Mouse (Mus musculus): ENCODE results near the gene Gas6.

The Gas6 gene

GRCm38 (mm10) chr8:13493858-13494631 is at the start of gene Gas6:
Gene Gas6, minus strand, starts transcription at chr8:13494490.
- peak in 1 of 2 experiments; percentile 66 for DNase-seq (ENCODE audit: low spot score in 2 of 2)

DNA sequence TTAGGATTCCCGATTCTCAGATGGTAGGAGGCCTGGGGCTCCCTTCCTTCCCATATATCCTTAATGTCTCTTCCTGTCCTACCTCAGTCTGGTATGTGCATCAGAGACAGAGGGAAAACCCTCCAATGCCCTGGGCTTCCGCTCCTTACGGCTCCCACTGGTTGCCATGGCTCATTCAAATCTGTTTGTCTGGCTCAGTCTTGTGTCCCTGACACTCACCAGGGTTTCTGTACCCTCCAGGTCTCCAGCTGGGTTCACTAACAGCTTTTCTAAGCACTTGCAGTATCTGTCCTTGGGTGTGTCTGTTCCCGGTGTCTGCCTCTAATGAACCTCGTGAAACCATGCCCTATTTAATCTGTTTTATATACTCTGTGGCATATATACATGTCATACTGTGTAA is 47.2 kb upstream of the Gas6 start:
- no peak for DNase-seq (ENCODE audit: low spot score in 2 of 2)

DNA sequence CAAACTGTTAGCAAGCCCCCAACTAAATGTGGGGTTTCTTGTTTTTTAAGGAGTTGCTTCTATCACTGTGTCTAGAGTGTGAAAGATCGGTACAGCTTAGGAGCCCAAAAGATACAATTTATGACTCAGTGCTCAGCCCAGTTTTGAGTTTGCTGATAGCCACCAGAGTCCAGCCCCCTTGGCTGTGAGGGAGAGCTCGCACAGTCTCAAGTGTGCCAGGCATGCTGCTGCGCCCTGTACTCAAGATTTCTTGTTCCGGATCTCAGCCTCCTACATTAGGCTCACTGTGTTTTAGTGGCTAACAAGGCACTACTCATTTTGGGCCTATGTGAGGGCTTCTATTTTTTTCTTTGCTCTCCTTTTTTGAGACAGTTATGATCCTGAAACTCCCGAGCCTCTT is 45.8 kb upstream of the Gas6 start:
- no peak for DNase-seq (ENCODE audit: low spot score in 2 of 2)

DNA sequence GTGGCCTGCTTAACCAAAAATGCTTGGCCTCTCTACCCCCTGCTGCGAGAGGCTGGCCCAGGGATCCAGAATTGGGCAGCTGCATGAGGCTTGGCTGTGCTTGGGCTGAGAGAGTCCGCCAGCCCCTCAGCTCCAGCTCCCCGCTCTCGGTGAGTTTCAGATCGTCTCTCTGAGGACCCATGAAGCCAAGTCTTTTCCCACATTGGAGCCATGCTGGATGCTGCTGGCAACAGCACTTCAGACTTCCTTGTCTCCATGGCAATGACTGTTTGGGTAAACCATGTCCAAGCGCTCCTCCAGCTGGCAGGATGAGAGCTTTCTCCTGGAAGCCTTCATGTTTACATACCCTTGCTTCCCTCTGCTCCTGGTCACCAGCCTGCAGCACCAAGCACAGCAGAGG is 44.5 kb upstream of the Gas6 start:
- DNase-seq (ENCODE audit: low spot score in 2 of 2), result no peak

DNA sequence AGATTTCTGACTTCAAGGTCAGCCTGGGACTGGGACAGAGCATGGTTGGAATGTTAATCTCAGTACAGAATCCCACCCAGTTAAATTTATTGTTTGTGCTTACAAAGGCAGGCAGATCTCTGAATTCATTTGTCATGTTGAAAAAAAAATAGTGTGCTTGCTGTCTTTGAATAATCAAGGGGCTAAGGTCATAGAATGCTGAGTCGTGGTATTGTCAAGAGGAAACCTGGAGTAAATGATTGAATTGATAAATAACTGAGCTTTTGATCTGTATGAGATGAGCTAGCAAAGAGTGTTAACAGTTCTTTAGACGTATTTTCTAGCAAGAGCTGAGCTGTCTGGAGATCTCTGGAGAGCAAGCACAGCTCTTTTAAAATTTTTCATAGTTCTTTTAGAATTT is 42.8 kb upstream of the Gas6 start:
- no peak for DNase-seq (ENCODE audit: low spot score in 2 of 2)

DNA sequence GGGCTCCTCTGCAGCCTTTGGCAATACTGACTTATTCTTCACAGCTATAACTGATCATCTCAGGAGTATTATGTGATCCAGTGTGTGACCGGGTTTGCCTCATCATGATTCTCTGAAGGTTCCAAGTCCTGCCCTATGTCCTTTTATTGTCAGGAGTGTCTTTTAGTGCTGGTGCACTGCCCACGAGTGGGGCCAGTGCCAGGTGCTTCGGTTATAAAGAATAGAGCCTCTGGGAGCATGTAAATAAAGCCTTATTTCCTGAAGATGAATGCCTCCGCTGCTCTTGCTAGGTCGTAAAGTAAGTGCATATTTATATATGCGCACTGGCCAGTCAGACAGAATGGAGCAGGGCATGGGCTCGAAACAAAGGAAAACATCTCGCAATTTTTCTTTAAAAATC is 38.8 kb upstream of the Gas6 start:
- no peak for DNase-seq (ENCODE audit: low spot score in 2 of 2)

- no peak for DNase-seq (ENCODE audit: low spot score in 2 of 2)
Observed at GRCm38 (mm10) chr8:13531602-13532171, 37.4 kb upstream of the Gas6 start.

GRCm38 (mm10) chr8:13530941-13531340 is 36.7 kb upstream of the Gas6 start:
- DNase-seq (ENCODE audit: low spot score in 2 of 2), result peak; percentile 66 to 73

GRCm38 (mm10) chr8:13530401-13530800 is 36.1 kb upstream of the Gas6 start:
- no peak for DNase-seq (ENCODE audit: low spot score in 2 of 2)

GRCm38 (mm10) chr8:13529891-13530316 is 35.6 kb upstream of the Gas6 start:
- DNase-seq (ENCODE audit: low spot score in 2 of 2), result no peak

DNA sequence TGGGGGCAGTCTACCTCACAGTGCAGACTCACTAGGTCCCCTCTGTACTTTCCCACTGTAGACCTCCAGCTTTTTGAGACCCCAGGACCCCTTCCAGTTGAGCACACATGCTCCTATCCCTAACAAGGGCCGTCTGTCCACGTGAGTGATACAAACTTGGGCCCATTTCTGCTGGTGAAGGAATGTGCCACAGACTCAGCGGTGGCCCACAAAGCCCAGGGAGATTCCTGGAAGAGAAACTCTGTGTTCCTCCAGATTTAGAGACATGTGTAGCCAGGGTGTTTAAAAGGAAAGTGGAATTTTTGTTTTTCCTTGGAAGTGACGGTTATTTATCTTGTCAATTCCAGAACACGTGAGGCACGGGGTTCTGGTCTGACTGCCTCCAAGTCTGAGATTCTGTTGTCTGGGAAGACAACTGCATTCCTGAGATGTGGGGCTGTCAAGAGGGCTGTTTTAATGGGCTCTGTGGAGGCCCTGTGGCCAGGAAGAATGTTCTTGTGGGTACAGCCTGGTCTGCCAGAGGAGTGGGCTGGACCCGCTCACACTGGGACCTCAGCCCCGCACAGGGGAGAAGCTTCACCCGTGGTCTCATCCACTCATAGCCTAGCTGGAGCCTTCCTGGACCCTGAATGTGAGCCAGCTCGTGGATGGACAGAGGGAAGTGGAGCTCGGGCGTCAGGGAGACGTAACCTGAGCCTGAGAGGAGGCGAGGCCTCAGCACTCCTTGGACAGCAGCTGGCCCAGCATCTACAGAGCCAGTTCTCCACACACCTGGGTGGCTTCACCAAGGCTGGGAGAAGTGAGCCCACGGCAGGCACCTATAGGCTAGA is 34.9 kb upstream of the Gas6 start:
- DNase-seq (ENCODE audit: low spot score in 2 of 2), result no peak

DNA sequence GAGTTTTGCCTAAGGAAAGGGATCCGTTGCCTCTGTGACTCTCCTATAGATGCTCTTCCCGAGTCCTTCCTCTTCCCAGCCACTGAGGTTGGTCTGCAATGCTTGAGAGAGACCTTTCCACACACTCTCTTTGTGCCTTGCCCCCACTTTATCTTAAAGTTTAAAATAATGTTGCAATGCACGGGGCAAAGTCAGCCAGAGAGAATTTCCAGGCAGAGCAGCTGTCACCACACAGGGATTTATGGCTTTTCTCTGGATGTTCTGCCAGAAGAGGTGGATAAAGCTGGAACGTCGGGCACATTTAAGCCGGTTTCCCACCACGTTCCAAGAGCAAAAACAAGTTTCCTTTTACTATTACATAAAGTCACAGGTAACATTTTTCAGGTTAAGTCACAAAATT is 27.1 kb upstream of the Gas6 start:
- no peak for DNase-seq (ENCODE audit: low spot score in 2 of 2)

DNA sequence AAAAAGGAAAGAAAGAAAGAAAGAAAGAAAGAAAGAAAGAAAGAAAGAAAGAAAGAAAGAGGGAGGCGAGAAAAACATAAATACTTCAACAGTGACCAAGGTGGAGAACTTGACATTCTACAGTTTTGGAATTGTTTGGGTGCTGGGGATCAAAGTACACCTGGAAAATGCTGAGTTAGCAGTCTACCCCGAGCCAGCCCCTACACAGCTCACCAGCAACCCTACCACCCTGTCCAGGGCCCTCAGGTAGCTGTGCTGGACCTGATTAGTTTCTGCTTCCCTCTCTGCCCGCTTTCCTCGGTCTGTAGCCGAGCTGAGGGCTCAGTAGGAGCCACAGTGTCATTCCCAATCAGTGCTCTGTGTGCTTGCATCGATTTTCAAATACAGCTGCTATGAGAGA is 26.1 kb upstream of the Gas6 start:
- no peak for DNase-seq (ENCODE audit: low spot score in 2 of 2)

GRCm38 (mm10) chr8:13519503-13519902 is 25.2 kb upstream of the Gas6 start:
- DNase-seq (ENCODE audit: low spot score in 2 of 2), result no peak

- no peak for DNase-seq (ENCODE audit: low spot score in 2 of 2)
Observed at GRCm38 (mm10) chr8:13517284-13517781, 23.0 kb upstream of the Gas6 start.

DNA sequence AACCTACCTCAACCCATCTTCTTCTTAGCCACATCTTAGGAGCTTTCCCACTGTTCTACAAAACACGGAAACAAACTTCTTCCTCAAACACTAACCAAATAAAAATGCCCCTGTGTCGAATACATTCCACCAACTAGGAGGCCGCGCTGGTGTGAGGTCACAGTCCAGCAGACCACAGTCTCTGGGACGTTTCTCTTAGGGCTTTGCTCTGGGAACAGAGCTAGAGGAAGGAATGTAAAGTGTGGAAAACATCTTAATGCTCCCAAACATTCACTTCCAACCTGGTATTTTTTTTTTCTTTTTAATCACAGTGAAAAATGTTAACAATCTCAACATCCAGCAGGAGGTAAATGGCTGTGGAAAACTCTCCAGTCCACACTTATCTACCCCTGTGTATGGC is 22.4 kb upstream of the Gas6 start:
- no peak for DNase-seq (ENCODE audit: low spot score in 2 of 2)

DNA sequence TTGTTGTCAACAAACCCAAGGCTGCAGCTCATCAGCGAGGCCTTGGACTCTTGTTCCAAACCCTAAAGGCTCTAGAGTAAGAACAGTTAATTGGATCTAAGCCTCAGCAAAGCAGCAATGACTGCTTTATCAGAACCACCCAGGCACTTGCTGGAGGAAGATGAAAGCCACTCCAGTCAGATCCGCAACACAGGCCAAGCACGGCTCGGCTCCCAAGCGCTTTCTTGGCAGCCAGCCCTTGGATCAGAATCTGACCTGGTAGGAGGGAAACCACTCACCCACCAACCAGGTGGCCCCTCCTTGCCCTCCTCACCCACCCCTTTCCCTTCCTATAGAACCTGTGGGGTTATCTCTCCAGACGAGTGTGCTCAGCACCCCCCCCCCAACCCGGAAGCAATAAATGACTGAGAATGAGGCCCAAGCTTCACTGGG is 21.7 kb upstream of the Gas6 start:
- DNase-seq (ENCODE audit: low spot score in 2 of 2), result no peak

DNA sequence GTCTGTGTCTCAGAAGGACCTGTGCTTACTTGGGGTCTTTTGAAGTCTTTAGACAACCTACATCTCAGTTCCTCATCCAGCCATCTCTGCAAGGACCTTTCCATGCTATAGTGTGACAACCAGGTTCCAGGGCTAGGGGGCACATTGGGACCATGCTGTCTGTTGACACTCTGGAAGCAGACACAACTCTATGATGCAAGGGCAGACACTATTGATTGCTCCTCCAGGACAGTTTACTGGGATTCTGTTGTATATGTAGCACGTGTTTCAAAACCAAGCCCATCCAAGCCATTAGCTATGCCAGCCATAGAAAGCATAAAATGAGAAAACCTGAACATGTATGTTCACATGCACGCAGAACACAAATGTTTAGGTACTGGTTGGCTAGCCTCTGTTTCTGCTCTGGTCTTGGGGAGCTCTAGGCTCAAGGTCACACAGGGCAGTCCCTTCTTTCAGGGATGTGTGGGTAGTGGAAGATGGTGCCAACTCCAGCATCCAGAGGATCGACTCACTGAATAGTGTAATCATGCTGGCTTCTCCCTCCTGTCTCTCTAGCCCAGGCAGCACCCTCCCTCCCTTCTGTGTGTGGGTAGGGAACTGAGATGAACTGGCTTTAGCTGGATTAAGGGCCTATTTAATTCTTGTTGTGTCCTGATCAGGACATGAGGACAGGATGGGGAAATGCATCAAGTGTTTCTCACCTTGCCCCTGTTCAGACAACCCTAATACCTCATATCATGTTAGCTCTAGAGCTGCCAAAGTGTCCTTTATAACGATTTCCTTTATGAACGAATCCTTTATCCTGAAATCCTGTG is 19.5 kb upstream of the Gas6 start:
- DNase-seq (ENCODE audit: low spot score in 2 of 2), result no peak

DNA sequence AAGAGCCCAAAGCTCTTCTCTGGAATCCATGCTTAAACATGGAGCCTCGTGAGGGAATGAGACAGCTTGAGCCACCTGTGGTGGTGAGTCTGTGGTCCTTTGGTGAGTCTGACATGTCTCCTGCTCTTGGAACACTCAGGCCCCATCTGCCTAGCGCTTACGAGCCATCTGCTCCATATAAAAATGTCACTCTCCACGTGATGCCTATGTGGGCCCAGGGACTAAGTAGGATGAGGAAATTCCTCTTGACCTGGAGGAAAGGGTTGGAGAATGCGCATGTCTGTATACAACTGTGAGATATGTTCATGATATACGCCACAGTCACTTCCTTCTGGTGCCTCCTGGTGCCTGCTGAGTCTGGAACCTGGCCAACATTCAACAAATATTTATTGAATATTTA is 18.4 kb upstream of the Gas6 start:
- no peak for DNase-seq (ENCODE audit: low spot score in 2 of 2)

GRCm38 (mm10) chr8:13512016-13512415 is 17.7 kb upstream of the Gas6 start:
- no peak for DNase-seq (ENCODE audit: low spot score in 2 of 2)

DNA sequence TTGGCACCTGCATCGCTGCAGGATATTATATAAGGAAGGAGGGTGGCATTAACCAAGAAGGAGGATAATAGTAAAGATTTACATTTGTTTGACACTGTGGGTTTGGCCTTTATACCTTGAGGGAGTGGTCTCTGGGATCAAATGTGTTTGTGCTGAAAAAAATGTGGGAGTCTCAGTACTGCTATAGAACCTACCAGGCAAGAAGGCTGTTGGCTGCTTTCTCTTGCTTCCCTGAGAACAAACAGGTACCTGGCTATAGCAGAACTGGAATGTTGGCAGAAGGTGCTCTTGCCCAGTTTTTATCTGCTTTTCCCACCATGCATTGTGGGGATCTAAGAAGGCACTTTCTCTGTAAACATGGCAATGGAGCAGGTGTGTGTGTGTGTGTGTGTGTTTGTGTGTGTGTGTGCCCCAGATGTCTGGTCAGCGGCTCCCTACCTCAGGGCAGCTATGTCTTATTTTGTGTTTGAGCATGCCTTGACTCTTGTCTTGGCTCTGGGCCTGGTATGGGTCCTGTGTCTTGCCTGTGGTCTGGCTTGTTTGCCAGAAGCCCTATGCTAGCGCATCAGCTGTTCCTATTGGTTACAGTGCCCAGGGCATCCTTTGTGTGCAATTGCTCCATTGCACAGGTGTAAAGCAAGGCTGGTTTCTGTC is 13.1 kb upstream of the Gas6 start:
- no peak for DNase-seq (ENCODE audit: low spot score in 2 of 2)
